Mouse (Mus musculus): ENCODE results near the gene Olfr504. TPM values are rescaled to one million over a fixed set of nuclear protein-coding genes. Genes with fewer than 3 reads are reported as not detected.

Gene Olfr504
- polyA plus RNA-seq (2012; rRNA removed; ENCODE audit: low replicate concordance): not detected in 2 replicates

DNA sequence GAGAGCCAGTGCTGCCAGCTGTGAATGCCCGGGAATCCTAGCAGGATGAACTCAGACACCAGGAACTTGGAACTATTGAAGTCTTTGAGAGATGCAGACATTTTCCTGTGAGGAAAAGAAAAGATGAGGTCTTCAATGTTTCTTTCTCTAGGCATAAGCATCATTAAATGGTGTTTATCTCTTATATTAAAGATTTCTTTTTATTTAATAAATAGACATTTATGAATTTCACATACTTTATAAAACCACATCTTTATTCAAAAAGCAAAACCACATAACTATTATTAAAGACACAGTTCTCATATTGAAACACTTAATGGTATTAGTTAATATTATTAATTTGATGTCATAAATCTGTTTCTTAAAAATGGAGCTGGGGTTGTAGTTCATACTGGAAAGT lies at the start of gene Olfr504:
Gene Olfr504, minus strand, starts transcription at position 101 of the 400 bp plus-strand sequence.

GRCm38 (mm10) chr7:108610487-108610886 lies 44.9 kb upstream of the Olfr504 start, which contains the start of gene Olfr506:
Olfr506 (plus strand) TSS chr7:108610787.

DNA sequence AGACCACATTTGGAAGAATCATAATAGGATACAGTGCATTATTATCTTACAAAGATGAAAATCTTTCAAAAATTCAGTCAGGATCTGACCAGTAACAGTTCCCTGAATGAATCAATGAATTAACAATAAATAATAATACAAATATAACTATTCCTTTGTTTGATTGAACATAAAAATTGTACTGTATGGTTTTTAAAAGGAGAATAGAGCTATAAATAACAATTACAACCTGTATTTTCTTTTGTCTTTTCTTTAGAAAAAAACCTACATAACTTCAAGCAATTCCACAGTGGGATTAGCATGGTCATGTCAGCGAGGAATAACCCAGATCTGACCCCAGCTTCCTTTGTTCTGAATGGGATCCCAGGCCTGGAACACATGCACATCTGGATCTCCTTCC lies 21.4 kb downstream of the Olfr504 start, which contains the start of gene Olfr503:
Gene Olfr503, plus strand, starts transcription at position 301 of the 400 bp plus-strand sequence.

GRCm38 (mm10) chr7:108524965-108525364 lies 40.6 kb downstream of the Olfr504 start, which contains the start of gene Olfr502:
Olfr502 (minus strand) TSS chr7:108525065.

Other genes starting within 250 kb of the Olfr504 start
- not detected in 2 replicates for gene Olfr492, start 242.1 kb downstream of the Olfr504 start, polyA plus RNA-seq (2012; rRNA removed; ENCODE audit: low replicate concordance)
- not detected in 2 replicates for gene Olfr493, start 218.8 kb downstream of the Olfr504 start, polyA plus RNA-seq (2012; rRNA removed; ENCODE audit: low replicate concordance)
- gene Olfr494, start 200.5 kb downstream of the Olfr504 start, polyA plus RNA-seq (2012; rRNA removed; ENCODE audit: low replicate concordance): not detected in 2 replicates
- gene Olfr495, start 172.6 kb downstream of the Olfr504 start, polyA plus RNA-seq (2012; rRNA removed; ENCODE audit: low replicate concordance): not detected in 2 replicates
- not detected in 2 replicates for gene Olfr497, start 145.4 kb downstream of the Olfr504 start, polyA plus RNA-seq (2012; rRNA removed; ENCODE audit: low replicate concordance)
- not detected in 2 replicates for gene Olfr498, start 100.5 kb downstream of the Olfr504 start, polyA plus RNA-seq (2012; rRNA removed; ENCODE audit: low replicate concordance)
- gene Olfr502, start 40.7 kb downstream of the Olfr504 start, polyA plus RNA-seq (2012; rRNA removed; ENCODE audit: low replicate concordance): not detected in 2 replicates
- gene Olfr503, start 21.3 kb downstream of the Olfr504 start, polyA plus RNA-seq (2012; rRNA removed; ENCODE audit: low replicate concordance): not detected in 2 replicates
- gene Olfr506, start 45.0 kb upstream of the Olfr504 start, polyA plus RNA-seq (2012; rRNA removed; ENCODE audit: low replicate concordance): not detected in 2 replicates
- gene Olfr507, start 56.0 kb upstream of the Olfr504 start, polyA plus RNA-seq (2012; rRNA removed; ENCODE audit: low replicate concordance): not detected in 2 replicates
- gene Olfr508, start 64.2 kb upstream of the Olfr504 start, polyA plus RNA-seq (2012; rRNA removed; ENCODE audit: low replicate concordance): not detected in 2 replicates
- 0.02 TPM in 1 of 2 replicates, not detected in the other for gene Olfr509, start 86.1 kb upstream of the Olfr504 start, polyA plus RNA-seq (2012; rRNA removed; ENCODE audit: low replicate concordance)
- not detected in 2 replicates for gene Olfr510, start 100.6 kb upstream of the Olfr504 start, polyA plus RNA-seq (2012; rRNA removed; ENCODE audit: low replicate concordance)
- gene Olfr512, start 147.5 kb upstream of the Olfr504 start, polyA plus RNA-seq (2012; rRNA removed; ENCODE audit: low replicate concordance): not detected in 2 replicates
- not detected in 2 replicates for gene Olfr513, start 185.2 kb upstream of the Olfr504 start, polyA plus RNA-seq (2012; rRNA removed; ENCODE audit: low replicate concordance)